Mouse (Mus musculus) lung, postnatal 0 days (tissue): Measurements from ENCODE around the gene Smg6. TPM values are rescaled to one million over a fixed set of nuclear protein-coding genes. Genes with fewer than 3 reads are reported as not detected.

Experiments
- ATAC-seq: fragments of 200-750 bp; cut with Nextera tagmentation; 2 replicates; pipeline ENCODE4 v1.8.0; 2017; ENCODE audit warnings: moderate library complexity
- DNase-seq: peaks from one replicate; pipeline ENCODE4 v3.0.0-alpha.2; 2016; ENCODE audit warnings: low spot score
- H3K27ac ChIP-seq: fragments of 300-500 bp; sonication (generic); 2 replicates; pipeline ENCODE4 v1.5.1; 2014; ENCODE audit warnings: antibody characterized with exemption, mild to moderate bottlenecking, low read length, mixed read lengths
- H3K27me3 ChIP-seq: fragments of 300-500 bp; sonication (generic); replicated peaks from 2 replicates; pipeline ENCODE4 v1.6.1; 2014; ENCODE audit warnings: low read length, mixed read lengths; ENCODE audit not compliant: insufficient read depth
- H3K36me3 ChIP-seq: fragments of 300-500 bp; sonication (generic); 2 replicates; pipeline ENCODE4 v1.6.1; 2014; ENCODE audit warnings: low read length, mixed read lengths; ENCODE audit not compliant: insufficient read depth
- H3K4me1 ChIP-seq: fragments of 300-500 bp; sonication (generic); 2 replicates; pipeline ENCODE4 v1.6.1; 2014; ENCODE audit warnings: antibody characterized with exemption, low read depth, low read length, mixed read lengths; ENCODE audit not compliant: insufficient read depth
- H3K4me2 ChIP-seq: fragments of 300-500 bp; sonication (generic); replicated peaks from 2 replicates; pipeline ENCODE4 v1.6.1; 2014; ENCODE audit warnings: low read depth, mild to moderate bottlenecking, low read length, moderate library complexity, mixed read lengths
- H3K4me3 ChIP-seq: fragments of 300-500 bp; sonication (generic); 2 replicates; pipeline ENCODE4 v1.5.1; 2014; ENCODE audit warnings: low read depth, low read length
- H3K9ac ChIP-seq: fragments of 300-500 bp; sonication (generic); replicated peaks from 2 replicates; pipeline ENCODE4 v1.6.1; 2014; ENCODE audit warnings: low read depth, mild to moderate bottlenecking
- H3K9me3 ChIP-seq: fragments of 300-500 bp; sonication (generic); 2 replicates; pipeline ENCODE4 v1.6.1; 2016; ENCODE audit warnings: low read length, mixed read lengths
- CTCF ChIP-seq: IDR thresholded peaks from 2 replicates; pipeline ENCODE4 v1.5.1; 2016; ENCODE audit warnings: antibody characterized with exemption, mild to moderate bottlenecking
- EP300 ChIP-seq: IDR thresholded peaks from 2 replicates; pipeline ENCODE4 v1.6.1; 2016; ENCODE audit warnings: antibody characterized with exemption, mild to moderate bottlenecking, control low read depth
- WGBS: fragments of 180-500 bp; shearing (Covaris S2); extraction: QIAGEN DNeasy Blood & Tissue Kit; methylation state at CpG from one replicate; pipeline ENCODE4 v1.1.7; 2014; 5-methylcytosine and 5-hydroxymethylcytosine counted together
- polyA plus RNA-seq: library from polyadenylated mRNA; unstranded; fragments of >200 nt; fragmentation: Nextera tagmentation; extraction: Ambion mirVana; gene quantifications from 2 replicates; pipeline ENCODE4 v1.2.1, GENCODE M21; 2015

Smg6 gene
- polyA plus RNA-seq, 1 experiment from 2014 or later, result 9.9 TPM

GRCm38 (mm10) chr11:75051239-75051638, 125.6 kb downstream of the Smg6 start:
- H3K4me3 ChIP-seq, result no peak overlapping the region
- no peaks in the 10 kb centered on the region for H3K9me3 ChIP-seq
- TF ChIP-seq EP300 (no peak), CTCF (no peak)
- 36% methylated on average over 1 of the region's 1 CpGs for WGBS
- no peak for DNase-seq
- ATAC-seq, result no peak
- no peak overlapping the region for H3K9ac ChIP-seq
- H3K4me2 ChIP-seq, result no peak overlapping the region
- H3K36me3 ChIP-seq, result no peaks in the 10 kb centered on the region
- H3K4me1 ChIP-seq, result peaks cover 50% of the 10 kb centered on the region; the same call in 1 of the 2 replicates
- no peaks in the 10 kb centered on the region for H3K27me3 ChIP-seq
- peak overlapping the region; percentile 63 for H3K27ac ChIP-seq

GRCm38 (mm10) chr11:75051712-75052550, 126.3 kb downstream of the Smg6 start:
- peak; percentile 89 for TF ChIP-seq EP300
- TF ChIP-seq CTCF, result peak; percentile 60
- Histone ChIP-seq H3K27me3 (no peaks in the 10 kb centered on the region), H3K4me1 (peaks cover 50% of the 10 kb centered on the region; the same call in 1 of the 2 replicates), H3K27ac (peak overlapping the region; percentile 63), H3K36me3 (no peaks in the 10 kb centered on the region), H3K9me3 (no peaks in the 10 kb centered on the region), H3K9ac (no peak overlapping the region), H3K4me3 (no peak overlapping the region), H3K4me2 (no peak overlapping the region)
- WGBS, result 13% methylated on average over 13 of the region's 13 CpGs
- DNase-seq, result peak; percentile 93
- ATAC-seq, result peak; percentile 71

GRCm38 (mm10) chr11:75053020-75053419, 127.4 kb downstream of the Smg6 start:
- peak overlapping the region; percentile 72 for H3K27ac ChIP-seq
- H3K9ac ChIP-seq, result no peak overlapping the region
- peaks cover 42% of the 10 kb centered on the region; the same call in 1 of the 2 replicates for H3K4me1 ChIP-seq
- H3K36me3 ChIP-seq, result no peaks in the 10 kb centered on the region
- no peaks in the 10 kb centered on the region for H3K27me3 ChIP-seq
- no peak overlapping the region for H3K4me2 ChIP-seq
- TF ChIP-seq EP300 (no peak), CTCF (no peak)
- ATAC-seq (peak; percentile 13; the same call in 1 of the 2 replicates), DNase-seq (peak; percentile 55)
- H3K4me3 ChIP-seq, result no peak overlapping the region
- 58% methylated on average over 2 of the region's 2 CpGs for WGBS
- H3K9me3 ChIP-seq, result no peaks in the 10 kb centered on the region

- ATAC-seq, result peak; percentile 26
- no peaks in the 10 kb centered on the region for H3K27me3 ChIP-seq
- WGBS, result 16% methylated on average over 7 of the region's 7 CpGs
- no peaks in the 10 kb centered on the region for H3K36me3 ChIP-seq
- DNase-seq, result peak; percentile 67
- no peak overlapping the region for H3K4me3 ChIP-seq
- H3K9me3 ChIP-seq, result no peaks in the 10 kb centered on the region
- H3K4me2 ChIP-seq, result peak overlapping the region; percentile 8; the same call in 1 of the 2 replicates
- TF ChIP-seq EP300, result no peak
- no peak for TF ChIP-seq CTCF
- peaks cover 42% of the 10 kb centered on the region; the same call in 1 of the 2 replicates for H3K4me1 ChIP-seq
- H3K9ac ChIP-seq, result no peak overlapping the region
- H3K27ac ChIP-seq, result peak overlapping the region; percentile 72
Observed at GRCm38 (mm10) chr11:75053722-75054121, 128.1 kb downstream of the Smg6 start.

- H3K9ac ChIP-seq, result no peak overlapping the region
- H3K27me3 ChIP-seq, result no peaks in the 10 kb centered on the region
- DNase-seq (peak; percentile 97), ATAC-seq (peak; percentile 85)
- H3K9me3 ChIP-seq, result no peaks in the 10 kb centered on the region
- H3K36me3 ChIP-seq, result no peaks in the 10 kb centered on the region
- WGBS, result 20% methylated on average over 5 of the region's 5 CpGs
- peak overlapping the region; percentile 72 for H3K27ac ChIP-seq
- TF ChIP-seq EP300, result peak; percentile 66
- TF ChIP-seq CTCF, result no peak
- H3K4me1 ChIP-seq, result peaks cover 37% of the 10 kb centered on the region; the same call in 1 of the 2 replicates
- H3K4me2 ChIP-seq, result peak overlapping the region; percentile 8; the same call in 1 of the 2 replicates
- H3K4me3 ChIP-seq, result no peak overlapping the region
Observed at GRCm38 (mm10) chr11:75054184-75054877, 128.7 kb downstream of the Smg6 start.

- peak overlapping the region; percentile 72 for H3K27ac ChIP-seq
- no peak overlapping the region for H3K4me2 ChIP-seq
- H3K36me3 ChIP-seq, result no peaks in the 10 kb centered on the region
- DNase-seq, result no peak
- ATAC-seq, result no peak
- H3K4me1 ChIP-seq, result peaks cover 32% of the 10 kb centered on the region; the same call in 1 of the 2 replicates
- H3K9me3 ChIP-seq, result no peaks in the 10 kb centered on the region
- WGBS, result 48% methylated on average over 3 of the region's 3 CpGs
- H3K27me3 ChIP-seq, result no peaks in the 10 kb centered on the region
- H3K4me3 ChIP-seq, result no peak overlapping the region
- TF ChIP-seq CTCF, result no peak
- no peak for TF ChIP-seq EP300
- H3K9ac ChIP-seq, result no peak overlapping the region
Observed at GRCm38 (mm10) chr11:75054878-75055214, 129.2 kb downstream of the Smg6 start.
